Mouse (Mus musculus): ENCODE measurements at regions not wholly inside any gene's neighbourhood (a gene's known extent, or its start where the extent isn't known, plus 50 kb on each side); places are given as distances from the start of the nearest gene placed in this dataset.

DNA sequence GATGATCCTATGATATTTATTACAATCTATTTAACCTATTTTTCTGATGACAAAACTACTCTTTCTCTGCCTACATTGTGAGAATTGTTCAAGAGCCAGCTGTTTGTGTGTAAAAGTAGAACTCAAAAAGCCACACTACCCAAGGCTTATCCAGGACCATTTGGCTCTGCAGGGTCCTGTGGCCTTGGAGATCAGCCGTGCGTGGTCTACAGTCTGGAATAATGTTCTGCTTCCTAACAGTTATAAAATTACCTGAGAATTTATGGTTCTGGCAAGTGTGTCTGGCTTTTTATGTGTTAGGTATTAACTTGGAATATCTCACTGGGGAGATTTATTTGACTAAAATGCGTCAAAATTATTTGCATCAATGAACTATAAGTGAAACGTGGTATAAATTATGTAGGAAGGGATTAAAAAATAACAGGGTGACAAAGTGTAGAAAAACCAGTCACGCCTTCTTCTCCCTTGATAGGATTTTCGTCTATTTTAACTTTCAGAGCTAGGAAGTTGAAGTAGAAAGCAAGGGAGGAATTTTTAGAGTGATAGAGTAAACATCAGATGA lies 1789.0 kb upstream of the Gm7489 start:
- no peak for DNase-seq (ENCODE audit: low read depth, low spot score)

DNA sequence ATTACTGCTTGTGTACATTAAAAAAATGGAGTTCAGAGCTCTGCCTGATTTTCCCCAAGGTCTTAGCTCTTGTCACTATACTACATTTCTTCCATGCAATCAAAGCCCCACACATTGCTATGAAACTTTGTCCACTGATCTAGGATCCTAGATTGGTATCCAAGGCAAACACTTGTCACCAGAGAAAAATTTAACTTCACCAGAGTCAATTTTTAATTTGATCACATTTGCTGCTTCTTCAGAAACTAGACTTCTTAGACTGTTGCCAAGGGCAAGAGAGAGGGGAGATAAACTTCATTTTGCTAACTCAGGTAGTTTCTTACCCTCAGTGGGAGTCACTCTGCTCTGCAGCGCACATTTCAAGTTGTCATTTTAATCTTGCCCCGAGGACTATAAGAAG lies 1775.9 kb upstream of the Gm7489 start:
- no peak for DNase-seq (ENCODE audit: low read depth, low spot score)

DNA sequence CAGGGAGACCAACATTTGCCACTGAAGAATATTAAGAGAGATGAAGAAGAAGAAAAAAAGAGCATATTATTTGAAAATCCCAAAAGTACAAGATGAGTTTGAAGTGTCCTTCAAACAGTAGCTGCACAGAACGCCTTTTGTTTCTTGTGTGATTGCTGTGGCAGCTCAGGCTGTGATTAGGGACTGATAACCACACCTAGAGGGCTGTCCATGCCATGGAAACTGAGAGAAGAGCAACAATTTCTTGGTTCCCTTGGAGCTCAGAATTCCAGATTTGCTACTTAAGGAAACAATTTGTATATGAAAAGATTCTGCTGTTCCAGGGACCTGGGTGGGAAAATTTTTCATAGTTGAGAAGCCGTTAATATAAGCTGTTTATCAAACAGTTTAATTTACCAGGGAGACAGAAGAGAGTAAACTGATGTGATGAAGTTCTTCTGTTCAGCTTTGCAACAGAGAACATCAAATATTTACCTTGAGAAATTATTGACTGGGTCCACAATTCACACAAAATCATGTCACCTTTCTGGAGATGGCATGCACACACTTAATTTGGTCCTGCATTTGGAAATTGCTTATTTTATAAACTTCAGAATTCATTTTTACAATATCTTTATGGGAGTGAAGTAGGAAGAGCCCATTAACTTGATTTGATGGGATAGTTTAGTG lies 1770.2 kb upstream of the Gm7489 start:
- no peak for DNase-seq (ENCODE audit: low read depth, low spot score)

DNA sequence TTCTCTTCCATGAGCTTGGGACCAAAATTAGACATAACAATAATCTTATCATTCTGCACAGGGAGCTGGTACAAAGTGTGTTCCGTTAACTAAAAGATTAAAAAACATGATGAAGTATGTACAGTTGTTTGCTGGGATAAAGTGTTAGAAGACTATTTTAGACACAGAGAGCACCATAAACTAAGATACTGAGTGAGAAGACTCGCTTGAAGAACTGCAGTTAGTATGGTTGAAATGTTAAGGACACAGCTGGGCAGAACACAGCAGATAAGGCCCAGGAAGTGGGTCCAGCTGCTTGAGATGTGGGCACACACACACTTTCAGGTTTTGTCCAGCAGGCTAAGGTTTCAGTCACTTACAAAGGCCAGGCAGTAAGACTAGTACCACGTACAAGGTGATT lies 1748.0 kb upstream of the Gm7489 start:
- DNase-seq (ENCODE audit: low read depth, low spot score): no peak

DNA sequence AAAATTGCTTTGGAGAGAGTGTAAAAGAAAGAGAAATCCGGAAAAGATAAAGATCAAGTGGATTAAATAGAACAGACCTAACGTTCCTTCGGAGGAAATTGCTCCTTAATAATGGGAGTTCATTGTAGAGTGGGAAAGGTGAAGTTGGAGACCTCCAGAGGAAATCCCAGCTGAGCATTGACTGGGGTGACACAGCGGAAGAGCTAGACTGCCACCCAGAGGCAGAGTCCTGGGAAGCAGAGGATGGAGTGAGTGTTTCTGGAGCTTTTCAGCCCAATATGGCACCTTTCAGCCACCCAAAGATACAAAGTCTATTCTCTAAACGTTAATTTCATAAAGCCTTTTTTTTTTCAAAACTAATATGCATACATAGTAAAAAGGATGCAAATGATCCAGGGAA lies 1731.3 kb upstream of the Gm7489 start:
- DNase-seq (ENCODE audit: low read depth, low spot score): no peak

DNA sequence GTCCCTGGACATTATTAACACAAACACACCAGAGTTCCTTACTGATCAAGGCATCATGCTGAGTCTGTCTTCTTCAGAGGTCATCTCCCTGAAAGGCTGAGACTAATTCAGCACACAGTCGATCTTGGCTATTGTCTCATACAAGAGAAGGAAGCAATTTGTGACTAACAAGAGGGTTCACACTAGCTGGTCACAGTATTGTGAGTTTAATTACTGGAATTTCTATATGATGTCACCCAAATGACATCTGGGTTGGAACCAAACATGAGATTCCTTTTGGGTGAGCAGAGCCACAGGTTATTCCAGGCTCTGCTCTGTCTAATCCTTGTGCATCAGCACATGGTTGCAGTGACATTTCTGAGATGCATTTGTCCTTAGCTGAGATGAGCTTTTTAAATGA lies 1728.9 kb upstream of the Gm7489 start:
- no peak for DNase-seq (ENCODE audit: low read depth, low spot score)

DNA sequence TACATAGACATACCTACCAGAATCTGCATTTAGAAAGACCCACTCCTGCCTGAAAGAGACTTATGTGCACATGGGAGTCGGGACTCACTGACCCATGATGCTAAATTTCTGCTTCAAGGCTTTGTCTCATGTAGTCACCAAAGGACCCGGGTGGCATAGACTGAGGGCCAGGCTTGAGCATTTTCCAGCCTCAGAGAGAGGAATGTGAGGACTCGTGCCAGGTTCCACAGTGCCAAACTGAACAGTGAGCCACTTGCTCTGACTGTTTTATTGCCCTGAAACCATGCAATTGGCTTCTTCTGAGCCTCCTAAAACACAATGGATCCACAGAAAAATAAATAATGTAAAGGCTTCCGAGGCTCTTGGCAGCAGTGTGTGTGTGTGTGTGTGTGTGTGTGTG lies 1727.9 kb upstream of the Gm7489 start:
- no peak for DNase-seq (ENCODE audit: low read depth, low spot score)

DNA sequence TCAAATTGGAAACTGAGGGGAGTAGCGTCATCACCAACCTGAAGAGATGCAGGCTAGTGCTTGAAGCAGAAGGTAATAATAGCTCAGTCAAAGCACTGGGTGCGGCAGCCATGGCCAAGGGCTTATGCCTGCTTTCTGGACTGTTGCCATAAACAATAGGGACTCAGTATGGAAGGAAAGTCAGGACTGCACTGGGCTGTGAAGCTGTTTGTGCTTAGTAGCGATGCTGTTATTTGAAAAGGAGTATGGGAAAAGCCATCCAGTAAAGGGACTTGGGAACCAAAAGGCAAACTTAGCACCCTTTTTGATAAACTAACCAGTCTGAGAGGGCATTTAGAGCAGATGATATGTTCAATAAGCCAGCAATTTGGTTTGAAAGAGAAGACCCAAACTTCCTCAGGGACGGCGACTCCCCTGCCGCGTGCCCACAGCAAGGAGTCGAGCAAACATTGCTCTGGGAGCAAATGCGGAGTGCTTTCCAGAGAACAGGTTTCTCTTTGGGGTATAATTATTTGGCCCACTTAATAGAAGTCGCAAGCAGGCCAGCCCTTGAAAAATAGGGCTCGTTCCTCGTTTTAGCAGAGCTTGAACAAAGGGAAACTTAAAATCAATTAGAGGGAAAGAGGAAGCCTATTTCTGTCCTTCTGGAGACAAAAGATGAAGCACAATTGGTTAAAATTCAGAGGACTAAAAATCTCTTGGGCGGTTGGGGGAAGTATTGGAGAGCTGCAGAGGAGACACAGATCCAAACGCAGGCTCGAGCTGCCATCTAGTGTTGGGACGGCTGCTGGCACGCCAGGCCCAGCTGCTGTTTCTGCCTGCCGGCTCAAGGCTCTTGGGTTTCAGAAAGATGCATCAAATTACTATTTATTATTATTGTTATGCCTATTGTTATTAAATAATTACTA lies 1724.3 kb upstream of the Gm7489 start:
- DNase-seq (ENCODE audit: low read depth, low spot score): peak; percentile 70

DNA sequence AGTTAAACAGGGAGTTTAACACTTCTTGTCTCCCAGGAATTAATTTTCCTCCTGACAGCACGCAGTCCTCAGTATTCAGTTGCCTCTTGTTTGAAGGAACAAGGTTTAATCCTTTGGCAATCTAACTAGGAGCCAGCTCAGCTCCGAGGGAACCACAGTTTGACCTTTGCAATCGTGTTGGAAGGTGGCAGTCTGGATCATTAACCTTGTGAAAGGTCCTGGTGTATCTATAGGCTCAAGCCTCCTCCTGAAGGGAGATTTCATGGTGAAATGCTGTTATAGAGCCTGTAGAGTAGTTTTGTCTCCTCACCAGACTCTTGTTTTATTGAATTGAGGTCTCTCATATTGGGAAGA lies 1723.6 kb upstream of the Gm7489 start:
- no peak for DNase-seq (ENCODE audit: low read depth, low spot score)

DNA sequence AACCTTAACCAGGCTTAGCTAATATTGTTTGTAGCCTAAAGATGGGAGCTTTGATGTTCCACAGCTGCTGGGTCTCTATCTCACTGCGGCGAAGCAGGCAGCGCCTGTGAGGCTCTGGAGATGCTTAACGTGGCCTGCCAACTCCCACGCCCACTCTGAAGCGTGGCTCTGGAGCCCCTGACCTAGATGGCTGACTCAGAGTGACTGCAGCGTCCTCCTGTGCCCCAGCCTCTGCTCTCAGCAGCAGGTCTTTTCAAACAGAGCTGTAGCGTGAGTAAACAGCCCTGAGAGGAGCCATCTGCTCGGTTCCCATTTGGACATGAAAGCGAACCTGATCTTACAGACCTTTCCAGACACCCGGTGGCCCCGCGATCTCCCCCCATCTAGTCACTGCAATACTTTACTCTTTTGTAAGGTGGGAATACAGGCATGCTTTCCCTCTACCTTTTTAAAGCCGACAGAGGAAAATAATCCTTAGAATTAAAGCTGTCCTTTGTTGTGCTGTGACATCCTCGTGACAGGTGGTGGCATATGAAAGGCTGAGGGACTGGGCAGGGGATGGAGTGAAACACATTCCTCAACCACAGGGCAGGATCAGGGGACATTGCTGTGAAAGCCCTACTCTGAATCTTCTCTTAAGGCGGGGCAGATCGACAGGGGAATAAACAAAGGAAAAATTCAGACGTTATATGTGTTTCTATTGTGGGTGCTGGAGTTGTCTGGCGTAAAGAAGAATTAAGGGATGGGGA lies 1723.0 kb upstream of the Gm7489 start:
- no peak for DNase-seq (ENCODE audit: low read depth, low spot score)

DNA sequence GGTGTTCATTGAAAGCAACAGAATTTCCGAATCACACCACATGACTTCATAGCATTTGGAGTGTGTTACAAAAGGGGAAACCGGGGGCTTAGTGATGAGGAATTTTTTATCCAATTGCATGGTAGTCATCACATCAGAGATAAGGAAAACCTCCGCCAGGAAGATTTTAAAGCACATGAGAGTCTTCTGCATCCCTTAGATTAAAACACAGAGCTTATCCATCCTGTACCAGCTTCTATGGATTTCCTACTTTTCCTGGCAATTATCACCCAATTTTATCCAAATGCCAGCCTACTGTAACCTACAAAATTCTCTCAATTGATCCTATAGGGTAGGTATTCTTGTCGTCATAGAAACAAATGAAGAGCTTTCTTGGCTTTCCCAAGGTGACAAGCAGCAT lies 1718.6 kb upstream of the Gm7489 start:
- no peak for DNase-seq (ENCODE audit: low read depth, low spot score)

DNA sequence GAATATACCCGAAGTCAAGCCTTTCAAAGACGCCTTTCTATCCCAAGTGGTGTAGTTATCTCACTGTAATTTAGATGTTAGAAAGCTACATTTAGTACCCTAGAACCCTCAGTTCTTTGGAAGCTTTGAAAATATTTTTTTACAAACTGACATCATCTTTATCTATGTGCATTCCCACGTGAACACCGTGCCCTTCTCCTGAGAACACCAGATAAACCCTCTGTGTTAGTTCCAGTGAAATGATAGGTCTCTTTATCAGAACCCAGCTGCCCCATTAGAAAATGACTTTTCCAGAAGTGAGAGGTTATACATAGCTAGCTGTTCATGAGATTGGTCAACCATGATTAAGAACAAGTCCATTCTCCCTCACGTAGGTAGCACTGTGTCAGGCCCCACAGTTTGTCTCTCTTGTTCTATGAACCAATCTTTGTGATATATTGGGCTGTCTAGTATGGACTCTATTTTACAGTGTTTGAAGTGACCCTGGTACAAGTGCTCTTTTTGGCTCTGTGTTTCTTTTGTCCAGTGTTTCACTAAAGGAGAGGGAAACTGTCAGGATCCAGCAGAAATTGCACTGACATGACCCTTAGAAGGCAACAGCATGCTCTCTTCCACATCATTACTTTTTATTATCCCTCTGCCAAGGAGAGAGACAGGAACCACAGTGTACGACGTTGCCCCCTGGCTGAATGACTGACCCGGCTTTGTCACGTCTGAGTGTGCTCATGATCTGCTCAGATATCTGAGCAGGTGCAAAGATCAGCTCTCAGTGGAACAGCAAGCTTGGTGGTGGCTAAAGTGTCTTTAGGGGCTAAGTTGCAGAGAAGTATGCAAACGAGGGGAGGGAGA lies 1717.9 kb upstream of the Gm7489 start:
- DNase-seq (ENCODE audit: low read depth, low spot score): no peak

DNA sequence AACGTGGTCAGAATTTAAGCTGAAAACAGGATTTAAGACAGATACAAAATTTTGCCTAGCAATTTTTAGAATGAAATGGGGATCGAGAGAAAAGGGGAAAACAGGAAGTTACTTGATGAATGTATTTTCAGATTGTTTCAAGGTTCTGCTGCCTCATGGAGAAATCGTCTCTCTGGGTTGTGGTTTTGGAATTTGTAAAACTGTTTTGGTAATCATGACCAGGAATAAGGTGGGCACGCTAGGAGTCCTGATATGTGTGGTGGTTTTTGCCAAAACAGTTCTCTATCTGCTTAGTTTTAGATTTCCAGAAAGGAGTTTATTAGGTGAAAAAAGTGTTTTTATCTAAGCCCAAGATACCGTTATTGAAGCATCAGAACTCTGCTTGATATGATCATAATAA lies 1716.9 kb upstream of the Gm7489 start:
- DNase-seq (ENCODE audit: low read depth, low spot score): no peak

DNA sequence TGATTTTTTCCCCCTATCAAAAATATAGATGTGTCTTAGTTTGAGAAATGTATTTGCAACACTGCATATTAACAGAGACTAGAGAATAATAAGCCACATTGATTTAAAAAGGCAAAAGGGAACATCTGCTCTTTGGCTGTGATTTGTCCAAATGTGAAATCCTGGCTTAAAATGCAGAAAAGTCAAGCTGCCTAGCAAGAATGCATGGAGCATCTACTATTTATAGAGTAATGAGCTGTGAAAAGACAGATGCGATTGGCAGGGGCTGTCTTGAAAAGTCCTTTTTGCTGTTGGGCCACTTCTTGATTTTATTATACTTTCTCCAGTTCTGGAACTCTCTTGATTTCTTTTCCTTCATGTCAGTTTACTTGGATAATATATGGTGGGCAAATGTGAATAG lies 1707.8 kb upstream of the Gm7489 start:
- DNase-seq (ENCODE audit: low read depth, low spot score): no peak

DNA sequence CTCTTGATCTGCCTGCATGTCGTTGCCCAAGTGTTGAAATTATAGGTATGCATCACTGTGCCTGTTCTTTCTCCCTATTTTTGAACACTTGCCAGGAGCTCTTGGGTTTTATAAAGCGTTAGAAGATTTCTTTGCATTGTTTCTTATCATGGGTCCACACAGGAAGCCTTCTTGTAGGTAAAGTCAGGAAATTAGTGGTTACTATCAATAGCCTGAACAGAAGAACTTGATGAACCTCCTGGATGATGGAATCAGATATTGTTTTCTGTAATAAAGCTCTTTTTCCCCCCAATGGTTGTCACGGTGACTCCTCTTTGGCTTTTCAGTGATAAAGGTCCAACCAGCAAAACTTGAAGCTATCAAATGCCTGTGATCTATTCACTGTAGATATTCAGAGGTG lies 1706.0 kb upstream of the Gm7489 start:
- DNase-seq (ENCODE audit: low read depth, low spot score): no peak

DNA sequence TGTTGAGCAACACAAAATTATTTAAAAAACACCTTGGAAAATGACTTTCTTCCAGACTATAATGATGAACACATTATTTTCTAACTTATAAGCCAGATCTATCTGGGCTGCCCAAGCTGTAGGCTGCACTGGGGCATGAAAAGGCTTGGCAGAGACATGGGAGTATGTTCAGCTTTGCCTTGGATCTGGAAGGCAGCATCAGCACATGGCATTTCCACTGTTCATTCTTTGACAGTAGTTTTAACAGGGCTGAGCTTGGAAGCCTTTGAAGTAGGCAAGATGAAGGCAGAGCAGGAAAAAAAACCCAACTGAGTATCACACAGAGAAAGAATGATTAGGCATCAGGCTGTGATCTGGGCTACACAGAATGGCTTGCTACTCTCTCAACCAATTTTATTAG lies 1705.3 kb upstream of the Gm7489 start:
- DNase-seq (ENCODE audit: low read depth, low spot score): no peak

DNA sequence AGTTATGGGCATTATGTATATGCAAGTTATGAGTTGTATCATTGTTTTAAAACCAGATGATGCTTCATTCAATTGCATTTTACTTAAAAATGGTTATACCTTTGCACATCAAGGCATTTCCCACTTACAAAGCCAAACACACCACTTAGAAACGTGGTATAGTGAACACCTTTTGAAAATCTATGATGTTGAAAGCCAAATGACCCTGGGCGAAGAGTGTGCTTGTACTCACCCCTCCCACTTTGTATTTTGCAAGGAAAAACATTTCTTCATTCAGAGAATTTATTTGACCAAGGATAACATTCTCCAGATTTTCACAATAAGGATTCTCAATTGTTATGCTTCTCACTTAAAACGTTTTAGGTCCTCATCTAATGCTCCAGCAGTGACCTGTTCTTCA lies 1693.5 kb upstream of the Gm7489 start:
- no peak for DNase-seq (ENCODE audit: low read depth, low spot score)

DNA sequence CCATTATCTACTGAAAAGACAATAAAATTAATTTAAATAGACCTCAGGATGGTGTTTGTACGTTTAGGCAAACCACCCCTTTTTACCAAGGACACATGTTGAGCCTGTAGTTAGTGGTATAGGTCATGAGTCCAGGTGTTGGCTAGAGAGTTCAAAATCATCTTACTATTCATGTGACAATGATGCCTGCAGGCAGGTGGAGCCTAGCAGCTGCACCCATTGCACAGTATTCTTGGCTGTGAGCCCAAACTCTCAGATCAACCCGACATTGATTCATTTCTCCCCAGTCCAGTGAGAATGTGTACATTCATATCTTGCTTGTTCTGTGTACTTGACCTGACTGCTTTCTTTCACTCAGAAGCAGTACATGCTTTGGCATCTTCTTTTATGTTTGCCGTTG lies 1677.4 kb upstream of the Gm7489 start:
- no peak for DNase-seq (ENCODE audit: low read depth, low spot score)

DNA sequence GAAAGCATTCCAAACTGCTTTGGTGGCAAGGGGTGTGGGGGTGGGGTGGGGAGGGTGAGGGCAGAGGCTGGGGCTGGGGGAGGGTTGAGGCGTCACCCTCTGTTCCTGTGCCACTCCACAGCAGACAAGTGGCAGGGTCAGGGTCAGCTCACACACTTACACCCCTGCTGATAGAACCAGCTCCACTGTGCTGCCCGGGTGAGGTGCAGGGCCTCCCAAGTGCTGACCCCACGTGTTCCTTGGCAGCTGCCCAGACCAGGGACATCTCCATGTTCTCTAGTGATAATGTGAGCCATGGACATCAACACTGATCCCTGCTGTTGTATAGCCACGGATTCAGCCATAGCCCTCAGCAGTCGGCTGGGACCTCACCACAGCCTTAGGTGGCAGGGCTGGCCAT lies 1652.3 kb upstream of the Gm7489 start:
- DNase-seq (ENCODE audit: low read depth, low spot score): no peak

DNA sequence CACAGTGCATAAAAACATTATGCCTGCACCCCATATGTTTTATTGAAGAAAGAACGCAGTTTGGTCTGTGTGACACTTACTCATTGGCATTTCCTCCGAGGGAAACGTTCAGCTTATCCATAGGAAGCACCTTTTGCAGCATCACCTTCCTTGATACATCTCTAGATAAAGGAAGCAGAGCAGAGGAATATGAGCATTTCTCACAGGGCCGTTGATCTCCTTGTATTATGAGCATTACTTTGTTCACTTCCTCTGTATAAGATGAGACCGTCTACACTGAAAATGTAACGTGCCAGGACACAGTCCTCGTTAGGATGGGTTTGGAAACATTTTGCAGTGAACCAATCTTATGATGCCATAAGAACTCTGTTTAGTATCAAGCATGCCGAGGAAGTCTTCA lies 1648.5 kb upstream of the Gm7489 start:
- DNase-seq (ENCODE audit: low read depth, low spot score): no peak

DNA sequence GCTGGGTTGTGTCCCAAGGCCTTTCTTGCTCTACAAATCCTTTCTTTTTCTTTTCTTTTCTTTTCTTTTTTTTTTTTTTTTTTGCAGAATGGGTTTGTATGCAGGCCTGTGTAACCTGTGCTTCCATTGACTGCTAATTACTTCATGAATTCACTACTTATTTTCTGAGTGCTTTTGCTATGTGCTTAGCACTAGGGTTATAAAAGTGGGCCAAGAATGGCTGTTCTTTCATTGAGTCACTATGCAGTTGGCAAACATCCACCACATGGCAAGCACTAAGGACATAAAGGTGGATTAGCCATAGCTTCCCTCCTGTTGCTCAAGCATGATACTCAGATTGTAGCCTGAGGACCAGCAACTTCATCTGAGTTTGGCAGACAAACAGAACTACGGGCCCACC lies 1641.8 kb upstream of the Gm7489 start:
- no peak for DNase-seq (ENCODE audit: low read depth, low spot score)

Measured in telencephalon, adult 2 months (tissue).